Mouse (Mus musculus) cerebellum, adult 8-10 months (tissue): ENCODE measurements around the gene Pla2g4d.

Source experiments
- DNase-seq: peaks from one replicate; pipeline ENCODE4 v3.0.0; 2022

The Pla2g4d gene

DNA sequence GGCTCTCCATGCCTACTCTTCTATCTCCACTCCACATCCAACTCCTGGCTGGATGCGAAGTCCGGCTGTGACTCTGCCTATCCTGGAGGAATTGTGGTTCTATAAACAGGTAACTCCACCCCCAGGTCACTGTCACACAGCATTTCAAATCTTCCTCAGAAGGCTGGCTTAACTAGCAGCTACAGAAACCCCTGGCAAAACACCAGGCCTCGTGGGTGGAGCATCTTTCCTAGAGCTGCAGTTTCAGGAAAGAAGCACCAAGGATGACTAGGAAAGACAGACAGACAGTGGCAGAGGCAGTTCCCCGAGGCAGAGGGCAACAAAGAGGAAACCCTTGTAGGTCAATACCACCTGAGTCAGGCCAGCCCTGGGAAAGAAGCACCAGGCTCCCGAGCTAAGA is at the start of gene Pla2g4d:
Pla2g4d (minus strand) TSS at position 203 of the 400 bp plus-strand sequence.
- no peak for DNase-seq

DNA sequence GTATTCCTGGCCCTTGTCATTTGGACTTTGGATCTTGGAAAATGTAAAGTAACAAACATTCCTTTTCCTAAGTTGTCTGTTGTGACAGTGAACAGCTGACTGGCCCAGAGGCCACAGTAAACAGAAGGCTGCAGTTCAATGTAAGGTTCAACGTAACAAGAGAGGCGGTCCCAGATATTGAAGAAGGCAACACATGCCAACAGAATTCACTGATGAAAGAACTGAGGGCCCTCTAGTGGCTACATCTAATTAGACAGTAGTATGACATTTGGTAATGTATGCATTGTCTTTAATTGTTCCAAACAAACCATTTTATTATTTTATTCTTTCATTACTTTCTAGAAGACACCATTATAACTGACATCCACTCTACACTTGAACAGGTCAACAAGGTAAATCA is 48.9 kb upstream of the Pla2g4d start:
- DNase-seq = no peak

DNA sequence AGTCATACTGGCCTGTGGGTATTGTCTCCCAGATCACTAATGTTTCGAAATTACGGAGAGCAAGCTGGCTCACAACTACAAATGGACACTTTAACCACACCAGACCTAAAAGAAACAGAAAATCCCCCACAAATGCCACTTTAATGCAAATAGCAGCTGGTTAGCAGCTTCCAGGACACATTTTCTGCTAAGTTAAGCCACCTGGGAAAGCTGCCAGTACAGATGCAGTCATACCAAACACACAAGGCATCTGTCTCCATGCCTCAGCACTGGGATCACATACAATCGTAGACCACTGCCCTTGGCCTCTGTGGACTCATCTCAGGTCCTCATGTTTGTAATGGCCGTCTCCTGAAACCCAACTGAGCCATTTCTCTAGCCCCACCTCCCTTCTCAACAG is 42.6 kb upstream of the Pla2g4d start:
- DNase-seq = no peak

DNA sequence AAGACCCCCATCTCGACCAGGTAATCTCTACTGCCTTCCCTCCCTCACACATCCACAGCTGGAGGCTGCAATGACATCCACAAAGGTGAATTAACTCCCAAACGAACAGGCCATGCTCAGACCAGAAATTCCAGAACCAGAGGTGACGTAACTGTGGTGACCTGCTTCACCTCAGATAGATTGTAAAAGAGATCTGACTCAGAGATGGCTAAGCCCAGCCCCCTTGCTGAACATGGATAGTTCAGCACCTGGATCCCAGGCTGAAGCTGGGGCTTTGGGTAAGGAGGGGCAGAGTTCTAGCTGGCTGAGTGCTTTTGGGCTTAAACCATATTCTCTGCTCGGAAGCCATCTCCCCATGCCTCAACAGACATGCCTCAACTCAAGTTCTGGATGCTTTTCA is 26.1 kb upstream of the Pla2g4d start:
- DNase-seq = no peak

DNA sequence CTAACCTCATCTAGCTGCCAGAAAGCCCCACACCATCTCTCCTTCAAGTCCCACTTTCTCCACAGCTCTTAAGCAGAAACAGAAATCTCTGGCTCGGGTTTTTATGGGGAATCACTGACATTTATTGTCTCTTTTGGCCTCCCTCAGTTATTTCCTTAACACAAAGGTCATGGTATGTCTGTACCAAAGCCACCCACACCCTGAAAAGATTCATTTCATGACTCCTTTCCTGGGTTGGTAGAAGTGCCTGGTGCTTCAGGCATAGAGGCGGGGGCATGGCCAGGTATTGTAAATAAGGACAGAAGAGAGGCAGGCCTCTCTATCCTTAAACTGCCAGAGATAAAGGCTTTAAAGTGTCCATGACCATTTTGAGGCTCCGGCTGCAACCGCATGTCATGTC is 25.5 kb upstream of the Pla2g4d start:
- no peak for DNase-seq

DNA sequence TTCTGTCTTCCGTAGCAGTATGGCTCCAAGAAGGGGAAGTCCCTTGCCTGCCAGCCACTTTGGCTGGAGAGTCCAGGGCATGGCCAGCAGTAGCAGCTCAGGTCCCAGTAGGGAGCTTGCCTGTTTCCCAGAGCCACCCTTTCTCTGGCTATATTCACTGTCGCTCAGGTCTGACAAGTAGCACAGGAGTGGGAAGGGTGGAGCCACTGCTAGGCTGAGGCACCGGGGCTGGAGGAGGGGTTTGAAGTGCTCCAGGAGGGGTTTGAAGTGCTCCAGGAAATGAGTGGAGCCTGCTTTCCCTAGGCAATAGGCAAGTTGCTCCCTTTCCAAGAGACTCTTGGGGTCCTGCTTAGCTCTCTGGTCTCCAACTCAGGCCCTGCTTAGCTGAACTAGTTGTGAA is 25.0 kb upstream of the Pla2g4d start, which contains the start of gene Pla2g4f:
Pla2g4f (minus strand) TSS at position 190 of the 400 bp plus-strand sequence.
- DNase-seq = no peak

DNA sequence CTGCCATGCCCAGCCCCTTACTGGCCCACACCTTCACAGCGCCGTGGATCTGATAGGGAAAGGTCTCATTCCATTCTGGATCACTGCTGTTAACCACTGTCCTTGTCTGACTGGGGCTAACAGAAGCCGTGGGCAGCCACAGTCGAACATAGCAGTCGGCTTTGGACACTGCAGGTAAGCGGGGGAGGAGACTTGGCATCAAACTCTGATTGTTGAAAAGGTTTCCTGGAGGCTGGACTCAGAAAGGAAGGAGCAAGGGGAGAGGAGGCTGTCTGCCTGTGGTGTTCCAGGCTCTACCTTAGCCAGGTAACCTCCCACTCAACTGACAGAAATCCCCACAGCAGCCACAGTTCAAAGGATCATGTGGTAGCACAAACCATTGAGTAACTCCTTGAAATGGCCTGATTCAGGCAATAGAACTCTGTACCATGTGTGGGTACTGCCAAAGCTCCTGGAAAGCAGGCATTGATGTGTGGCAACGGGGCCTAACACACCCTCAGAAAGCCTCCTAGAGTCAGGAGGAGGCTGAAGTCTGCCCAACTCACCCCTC is 23.4 kb upstream of the Pla2g4d start:
- no peak for DNase-seq

DNA sequence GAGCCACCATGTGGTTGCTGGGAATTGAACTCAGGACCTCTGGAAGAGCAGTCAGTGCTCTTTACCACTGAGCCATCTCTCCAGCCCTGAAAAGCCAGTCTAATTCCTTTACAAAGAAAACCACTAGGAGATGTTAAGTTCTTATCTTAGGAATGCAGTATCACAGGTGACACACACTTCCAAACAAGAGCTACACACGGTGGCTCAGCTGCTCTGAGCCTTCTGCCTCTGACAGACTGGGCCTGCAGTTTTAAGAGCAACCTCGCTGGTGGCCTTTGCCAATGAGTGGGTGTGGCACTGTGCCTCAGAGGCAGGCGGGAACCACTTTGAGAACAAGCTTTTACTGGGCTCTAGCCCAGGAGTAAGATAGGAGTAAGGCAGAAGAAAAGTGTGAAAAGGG is 15.1 kb upstream of the Pla2g4d start:
- DNase-seq = no peak

DNA sequence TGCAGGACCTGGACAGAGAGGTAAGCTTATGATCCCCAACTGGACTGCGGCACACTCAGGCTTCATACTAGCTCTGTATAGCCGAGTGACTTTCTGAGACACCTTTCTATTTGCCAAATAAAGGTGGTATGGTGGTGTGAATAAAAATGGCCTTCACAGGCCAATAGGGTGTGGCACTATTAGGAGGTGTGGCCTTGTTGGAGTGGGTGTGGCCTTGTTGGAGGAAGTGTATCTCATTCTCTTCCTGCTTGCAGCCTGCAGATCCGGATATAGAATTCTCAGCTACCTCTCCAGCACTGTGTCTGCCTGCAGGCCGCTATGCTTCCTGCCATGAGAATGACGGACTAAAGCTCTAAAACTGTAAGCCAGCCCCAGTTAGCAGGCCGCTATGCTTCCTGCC is 12.1 kb upstream of the Pla2g4d start:
- DNase-seq = no peak

DNA sequence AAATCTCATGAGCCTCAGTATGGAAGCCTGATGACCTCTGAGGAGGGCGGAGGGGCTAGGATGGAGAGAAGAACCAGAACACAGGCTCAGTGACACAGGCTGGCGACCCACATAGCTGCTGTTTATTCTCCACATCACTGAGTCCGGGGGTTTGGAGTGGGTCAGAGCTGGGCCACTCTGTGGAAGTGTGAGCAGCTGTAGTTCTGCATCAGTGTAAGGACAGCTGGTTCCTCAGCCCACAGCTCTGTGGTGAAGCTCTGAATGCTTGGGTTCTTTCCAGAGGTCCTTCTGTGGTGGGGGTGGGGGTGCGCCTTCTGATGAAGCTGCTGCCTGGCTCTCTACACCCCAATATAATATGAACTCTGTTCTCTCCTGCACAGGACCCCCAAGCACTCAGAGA is 10.9 kb upstream of the Pla2g4d start:
- DNase-seq = no peak

DNA sequence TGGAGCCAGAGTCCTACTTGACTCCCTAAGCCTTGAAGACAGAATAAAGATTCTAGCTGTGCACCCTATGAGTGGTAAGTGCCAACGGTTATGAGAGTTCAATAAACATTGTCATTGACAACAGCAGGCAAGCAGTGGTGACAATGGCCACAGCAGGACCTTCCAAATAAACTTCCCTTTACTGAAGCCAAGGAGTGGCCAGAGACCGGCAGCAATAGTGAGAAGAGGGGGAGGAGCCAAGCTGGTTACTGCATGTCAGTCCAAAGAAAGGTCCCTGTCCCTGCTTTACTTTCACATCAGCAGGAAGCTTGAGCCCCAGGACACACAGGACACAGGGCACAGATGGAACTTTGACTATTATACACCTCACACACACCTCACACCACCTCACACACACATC is 7.2 kb upstream of the Pla2g4d start:
- no peak for DNase-seq

DNA sequence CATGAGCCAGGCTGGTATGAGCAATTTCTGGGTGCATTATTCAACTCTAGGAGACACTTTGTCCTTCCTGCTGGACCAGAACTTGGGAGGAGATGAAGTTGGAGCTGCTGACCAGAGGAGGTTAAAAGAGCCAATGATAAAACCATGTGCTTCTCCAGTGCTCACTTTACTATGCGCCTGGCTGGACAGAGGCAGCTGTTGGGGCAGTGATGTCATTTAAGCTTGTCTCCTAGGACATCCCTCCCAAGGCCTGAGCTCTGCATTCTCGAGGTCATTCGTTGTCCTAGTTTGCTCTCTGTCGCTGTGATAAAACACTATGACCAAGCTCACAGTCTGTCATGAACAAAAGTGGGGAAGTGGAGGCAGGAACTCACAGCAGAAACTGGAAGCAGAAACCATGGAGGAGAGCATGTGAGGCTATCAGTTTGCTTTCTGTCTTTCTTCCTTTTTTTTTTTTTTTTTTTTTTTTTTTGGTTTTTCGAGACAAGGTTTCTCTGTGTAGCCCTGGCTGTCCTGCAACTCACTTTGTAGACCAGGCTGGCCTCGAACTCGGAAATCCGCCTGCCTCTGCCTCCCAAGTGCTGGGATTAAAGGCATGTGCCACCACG is 2.6 kb upstream of the Pla2g4d start:
- DNase-seq = no peak

DNA sequence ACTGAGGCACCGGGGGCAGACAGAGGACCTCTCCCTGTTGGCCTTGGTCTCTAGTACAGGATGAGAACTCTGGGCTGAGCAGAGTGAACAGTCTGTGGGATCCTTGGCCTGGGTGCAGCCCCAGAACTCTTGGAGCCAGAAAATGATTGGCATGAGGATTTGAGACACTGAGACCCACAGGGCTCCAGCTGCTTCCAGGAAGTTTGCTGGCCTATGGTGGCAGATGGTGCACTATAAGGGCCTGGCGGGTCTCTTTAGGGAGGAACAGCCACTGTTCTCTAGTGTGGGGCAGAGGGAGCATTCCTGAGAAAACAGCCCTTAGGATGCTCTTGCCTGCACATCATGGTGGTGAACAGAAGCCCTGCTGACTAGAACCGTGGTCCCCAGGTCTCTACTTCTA is 596 bp downstream of the Pla2g4d start:
- DNase-seq = no peak

DNA sequence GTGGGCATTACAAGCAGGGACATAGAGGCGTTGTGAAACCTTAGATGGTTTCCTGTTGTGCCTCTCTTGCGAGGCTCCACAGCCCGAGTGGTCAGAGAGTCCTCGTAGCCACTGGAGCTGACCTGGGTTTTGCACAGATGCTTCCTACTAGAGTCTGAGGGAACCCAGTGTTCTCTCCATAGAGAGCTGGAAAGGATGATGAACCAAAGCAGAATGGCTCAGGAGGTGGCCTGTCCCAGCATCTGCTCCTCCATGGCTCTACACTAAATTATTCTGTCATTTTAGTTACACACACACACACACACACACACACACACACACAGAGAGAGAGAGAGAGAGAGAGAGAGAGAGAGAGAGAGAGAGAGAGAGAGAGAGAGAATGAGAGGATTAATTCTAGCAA is 3.4 kb downstream of the Pla2g4d start:
- DNase-seq = no peak

DNA sequence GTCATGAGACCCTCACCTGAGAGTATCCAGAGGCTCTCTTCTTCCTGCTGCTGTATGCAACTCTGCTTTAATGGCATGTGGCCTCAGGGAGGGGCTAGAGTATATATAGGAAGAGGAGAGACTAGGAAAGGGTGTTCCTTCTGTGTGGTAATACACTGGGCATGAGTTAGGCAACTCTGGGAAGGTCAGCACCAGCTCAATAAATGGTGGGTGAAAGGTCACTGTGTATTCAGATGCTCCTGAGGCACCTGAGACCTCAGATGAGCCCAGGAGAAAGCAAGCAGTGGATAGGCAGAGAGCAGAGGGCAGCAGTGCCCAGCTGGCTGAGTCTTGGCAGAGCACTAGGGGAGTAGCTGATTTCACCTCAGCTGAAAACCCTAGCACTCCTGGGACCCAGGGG is 4.3 kb downstream of the Pla2g4d start:
- DNase-seq = no peak

DNA sequence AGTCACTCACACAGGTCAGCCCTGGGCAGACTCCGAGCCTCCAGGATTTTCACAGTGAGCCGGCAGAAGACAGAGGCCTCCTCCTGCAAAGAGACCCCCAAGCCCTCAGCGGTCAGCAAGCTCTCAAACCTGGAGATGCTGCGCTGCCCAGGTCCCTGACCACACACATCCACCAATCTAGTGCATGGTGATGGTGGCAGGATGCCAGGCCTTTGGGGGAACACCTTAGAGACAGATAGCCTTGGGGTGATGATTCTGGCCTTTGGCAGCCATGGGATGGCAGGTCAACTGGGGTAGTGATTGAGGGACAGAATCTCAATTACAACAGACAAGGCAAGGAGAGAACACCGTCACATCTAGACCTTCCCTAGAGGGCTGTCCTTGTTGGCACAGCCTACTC is 4.9 kb downstream of the Pla2g4d start:
- DNase-seq = no peak

DNA sequence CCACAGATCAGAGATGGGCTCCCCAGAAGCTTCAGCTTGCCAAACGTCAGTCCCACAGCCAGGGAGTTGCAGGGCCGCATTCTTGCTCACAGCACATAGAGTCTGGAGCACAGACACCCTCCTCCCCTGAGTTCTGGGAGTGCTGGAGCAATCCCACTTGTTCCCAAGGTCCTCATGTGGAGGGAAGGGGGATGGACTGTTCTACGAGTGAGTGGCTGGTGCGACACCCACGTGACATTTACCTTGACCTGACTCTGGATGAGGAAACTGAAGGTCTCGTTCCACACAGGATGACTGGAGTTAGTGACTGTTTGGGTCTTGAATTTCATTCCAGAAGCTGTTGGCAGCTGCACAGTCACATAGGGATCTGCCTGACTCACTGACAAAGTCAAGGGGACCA is 5.4 kb downstream of the Pla2g4d start:
- DNase-seq = no peak

DNA sequence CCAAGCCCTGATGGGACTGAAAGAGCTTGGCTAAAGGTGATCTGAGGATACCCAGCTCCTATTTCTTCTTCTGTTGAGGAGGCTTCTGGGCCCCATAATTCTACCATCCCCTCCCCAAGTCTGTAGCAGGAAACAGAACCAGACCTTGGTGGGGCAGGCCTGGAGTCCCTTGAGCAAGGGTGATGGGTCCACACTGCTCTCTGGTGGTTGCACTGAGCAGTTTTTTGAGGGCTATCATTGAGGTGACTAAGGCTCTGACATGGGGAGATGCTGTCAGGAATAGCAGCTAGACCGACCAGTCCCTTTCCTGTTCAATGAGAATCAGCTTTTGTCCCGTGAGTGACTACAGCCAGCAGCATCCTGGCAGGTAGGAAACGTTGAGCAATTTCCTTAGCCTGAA is 7.8 kb downstream of the Pla2g4d start:
- no peak for DNase-seq

DNA sequence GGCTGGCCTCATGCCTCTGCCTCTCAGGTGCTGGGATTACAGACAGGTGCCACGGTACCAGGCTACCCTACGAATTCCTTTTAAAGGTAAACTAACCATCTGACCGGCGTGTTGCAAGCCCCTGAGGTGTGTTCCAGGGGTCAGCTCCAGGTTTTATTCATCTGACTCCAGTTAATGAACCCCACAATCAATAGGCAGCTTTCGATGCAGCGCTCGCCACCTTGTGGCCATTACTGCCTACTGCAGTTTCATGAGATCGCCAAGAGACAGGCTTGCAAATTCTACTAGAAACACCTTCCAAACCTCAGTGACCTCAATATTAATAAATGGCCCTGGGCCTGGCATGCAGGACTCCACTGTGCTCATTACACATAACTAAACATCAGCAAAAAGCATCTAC is 9.0 kb downstream of the Pla2g4d start:
- DNase-seq = peak; percentile 74

DNA sequence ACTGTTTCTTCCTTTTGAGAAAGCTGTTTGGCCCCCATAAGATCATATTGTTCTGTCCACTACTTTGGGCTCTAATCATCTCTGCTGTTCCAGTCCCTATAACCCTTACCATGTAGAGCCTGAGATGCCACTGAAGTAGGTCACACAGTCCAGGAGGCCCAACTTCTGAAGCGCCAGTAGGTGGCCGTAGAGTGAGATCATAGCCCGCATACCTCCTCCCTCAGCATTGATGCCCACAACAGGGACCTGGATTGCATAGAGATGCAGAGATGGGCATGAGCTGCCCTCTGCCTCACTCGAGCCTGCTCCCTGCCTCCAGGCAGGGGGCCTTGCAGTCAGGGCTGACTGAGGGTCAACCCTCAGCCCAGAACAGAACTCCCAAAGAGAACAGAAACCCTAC is 12.0 kb downstream of the Pla2g4d start:
- DNase-seq = no peak

DNA sequence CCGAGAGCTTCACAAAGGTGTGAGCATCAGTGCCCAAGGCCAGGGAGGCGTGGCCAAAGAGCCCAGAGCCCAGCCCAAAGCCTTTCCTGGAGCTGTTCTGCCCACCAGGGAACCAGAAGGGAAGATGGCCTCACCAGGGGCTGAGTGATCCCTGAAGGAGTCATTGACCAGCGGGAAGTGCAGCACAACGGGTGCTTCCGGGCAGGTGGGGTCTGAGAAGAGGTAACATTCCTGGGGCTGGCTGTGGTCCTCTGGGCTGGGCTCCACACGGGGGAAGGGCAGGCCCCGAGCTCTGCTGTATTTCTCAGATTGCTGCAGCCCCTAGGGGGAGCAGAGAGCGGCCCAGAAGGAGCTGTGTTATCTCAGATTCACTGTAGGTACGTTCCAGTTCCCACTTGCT is 20.4 kb downstream of the Pla2g4d start:
- no peak for DNase-seq

DNA sequence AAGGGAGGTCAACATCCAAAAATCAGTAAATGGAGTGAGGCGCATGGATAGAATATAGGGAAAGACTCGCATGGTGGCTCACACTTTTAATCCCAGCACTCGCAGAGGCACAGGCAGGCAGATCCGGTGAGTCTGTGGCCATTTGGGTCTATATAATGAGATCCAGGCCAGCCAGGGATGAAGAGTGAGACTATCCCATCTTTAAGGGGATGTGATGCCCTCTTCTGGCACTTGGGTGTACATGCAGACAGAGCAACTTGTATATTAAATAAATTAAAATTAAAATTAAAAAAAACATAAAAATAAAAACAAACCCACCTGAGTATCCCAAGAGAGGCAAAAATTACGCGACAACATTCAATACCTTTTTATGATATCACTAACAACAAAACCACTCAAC is 23.5 kb downstream of the Pla2g4d start:
- no peak for DNase-seq

DNA sequence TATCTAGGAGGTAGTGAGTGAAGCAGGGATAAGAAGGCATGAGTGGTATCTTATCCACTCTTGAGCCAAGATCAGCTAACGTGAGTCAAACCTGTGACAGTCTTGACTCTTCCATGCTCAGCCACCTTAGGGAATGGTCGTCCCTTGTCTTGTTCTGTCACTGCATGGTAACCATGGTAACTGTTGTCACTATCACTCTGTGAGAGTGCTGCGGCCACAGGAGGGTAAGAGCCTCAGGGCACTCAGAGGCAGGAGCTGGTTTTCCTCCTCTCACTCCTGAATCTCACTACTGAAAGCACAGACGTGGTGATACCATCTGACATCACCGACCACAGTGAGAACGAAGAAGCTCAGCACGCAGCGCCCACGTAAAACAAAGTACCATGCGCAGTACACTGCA is 24.1 kb downstream of the Pla2g4d start:
- DNase-seq = no peak

DNA sequence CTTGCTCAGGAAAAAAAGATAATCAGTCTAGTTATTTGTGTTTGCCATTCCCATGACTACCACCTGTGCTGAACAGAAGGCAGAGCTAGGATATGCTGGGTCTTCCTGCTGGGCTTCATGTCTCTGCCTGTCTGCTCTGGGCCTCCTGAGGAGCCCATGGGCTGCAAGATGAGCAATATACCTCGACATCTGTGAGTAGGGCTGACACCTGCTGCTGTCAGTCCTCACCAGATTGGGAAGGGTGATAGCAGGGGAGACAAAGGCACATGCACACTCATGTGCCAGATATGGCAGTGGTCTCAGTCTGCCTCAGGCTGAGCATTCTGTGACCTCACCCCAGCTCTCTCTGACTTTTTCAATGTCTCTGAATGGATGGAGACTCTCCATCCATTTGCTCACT is 26.1 kb downstream of the Pla2g4d start:
- DNase-seq = no peak

DNA sequence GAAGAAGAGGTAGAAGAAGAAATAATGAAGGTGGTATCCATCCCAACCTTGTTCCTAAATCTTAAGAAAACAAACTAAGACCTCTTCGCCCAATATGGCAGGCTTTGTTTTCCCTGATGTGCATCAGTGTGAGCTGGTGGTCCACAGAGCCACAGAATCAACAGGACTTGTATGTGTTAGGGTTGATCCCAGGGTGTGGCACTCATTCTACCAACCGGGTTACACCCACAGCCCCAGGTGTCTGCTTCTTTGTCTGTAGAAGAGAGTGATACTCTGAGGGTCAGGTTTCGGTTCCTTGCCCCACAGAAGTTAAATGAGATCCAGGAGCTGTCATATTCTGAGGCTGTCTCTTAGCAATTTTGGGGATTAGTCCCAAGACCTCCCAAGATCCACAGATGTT is 27.7 kb downstream of the Pla2g4d start:
- no peak for DNase-seq

DNA sequence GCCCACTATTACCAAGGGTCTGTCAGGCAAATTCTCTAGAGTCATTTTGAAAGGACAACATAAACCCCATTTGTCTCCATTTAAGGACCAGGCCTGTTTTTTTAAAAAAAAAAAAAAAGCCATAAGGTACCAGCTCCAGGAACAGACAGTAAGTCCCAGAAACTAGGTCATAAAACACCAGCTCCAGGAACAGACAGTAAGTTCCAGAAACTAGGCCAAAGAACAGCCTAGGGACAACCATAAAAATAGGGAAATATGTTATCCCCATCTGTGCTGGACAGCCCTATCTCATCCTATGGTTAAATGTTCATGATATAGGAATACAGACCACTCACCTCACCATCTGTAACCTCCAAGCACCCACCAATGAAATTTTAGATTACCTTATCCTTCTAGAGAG is 32.7 kb downstream of the Pla2g4d start:
- no peak for DNase-seq
